Mouse (Mus musculus): ENCODE results near the gene Clcn1. TPM values are rescaled to one million over a fixed set of nuclear protein-coding genes. Genes with fewer than 3 reads are reported as not detected.

The Clcn1 gene
- polyA plus RNA-seq, 1 experiment from 2014 or later = 1.9 TPM

- Histone ChIP-seq H3K9ac (peak overlapping the region; percentile 91; the same call in 1 of the 2 replicates), H3K27me3 (ENCODE audit: control insufficient read depth, insufficient read depth, low read length) (no peaks in the 10 kb centered on the region), H3K4me1 (replicated peaks; ENCODE audit: control insufficient read depth, insufficient read depth, low read length) (peaks cover 16% of the 10 kb centered on the region), H3K36me3 (replicated peaks; ENCODE audit: control insufficient read depth, insufficient read depth) (peaks cover 3% of the 10 kb centered on the region; the same call in 1 of the 2 replicates), H3K27ac (peak overlapping the region; percentile 90), H3K9me3 (ENCODE audit: control insufficient read depth, low read length) (no peaks in the 10 kb centered on the region), H3K4me3 (replicated peaks; ENCODE audit: low read length) (peak overlapping the region; percentile 76), H3K4me2 (replicated peaks) (peak overlapping the region; percentile 89)
- peak; percentile 77 for DNase-seq (ENCODE audit: low spot score)
- WGBS = under 1% methylated on average over 7 of the region's 7 CpGs
- no peak for ATAC-seq (ENCODE audit: low FRiP score)
Observed at GRCm38 (mm10) chr6:42325268-42325609, 38.8 kb downstream of the Clcn1 start.

GRCm38 (mm10) chr6:42326509-42326908 is 40.0 kb downstream of the Clcn1 start:
- H3K4me2 ChIP-seq (replicated peaks) = no peak overlapping the region
- H3K27me3 ChIP-seq (ENCODE audit: control insufficient read depth, insufficient read depth, low read length) = no peaks in the 10 kb centered on the region
- 0 out of 2 replicates have a peak, but pooled peaks cover 1% of the 10 kb centered on the region for H3K36me3 ChIP-seq (replicated peaks; ENCODE audit: control insufficient read depth, insufficient read depth)
- DNase-seq (ENCODE audit: low spot score) (no peak), ATAC-seq (ENCODE audit: low FRiP score) (no peak)
- H3K9me3 ChIP-seq (ENCODE audit: control insufficient read depth, low read length) = no peaks in the 10 kb centered on the region
- WGBS = 94% methylated on average over 3 of the region's 3 CpGs
- H3K27ac ChIP-seq = no peak overlapping the region
- peaks cover 16% of the 10 kb centered on the region for H3K4me1 ChIP-seq (replicated peaks; ENCODE audit: control insufficient read depth, insufficient read depth, low read length)
- H3K4me3 ChIP-seq (replicated peaks; ENCODE audit: low read length) = no peak overlapping the region
- no peak overlapping the region for H3K9ac ChIP-seq

- no peaks in the 10 kb centered on the region for H3K9me3 ChIP-seq (ENCODE audit: control insufficient read depth, low read length)
- H3K27ac ChIP-seq = no peak overlapping the region
- no peaks in the 10 kb centered on the region for H3K36me3 ChIP-seq (replicated peaks; ENCODE audit: control insufficient read depth, insufficient read depth)
- WGBS = 87% methylated on average over 3 of the region's 3 CpGs
- H3K4me3 ChIP-seq (replicated peaks; ENCODE audit: low read length) = no peak overlapping the region
- ATAC-seq (ENCODE audit: low FRiP score) = no peak
- H3K4me2 ChIP-seq (replicated peaks) = no peak overlapping the region
- no peak for DNase-seq (ENCODE audit: low spot score)
- no peaks in the 10 kb centered on the region for H3K27me3 ChIP-seq (ENCODE audit: control insufficient read depth, insufficient read depth, low read length)
- H3K9ac ChIP-seq = no peak overlapping the region
- no peaks in the 10 kb centered on the region for H3K4me1 ChIP-seq (replicated peaks; ENCODE audit: control insufficient read depth, insufficient read depth, low read length)
Observed at GRCm38 (mm10) chr6:42328757-42329156, 42.3 kb downstream of the Clcn1 start.

GRCm38 (mm10) chr6:42330216-42330615 is 43.7 kb downstream of the Clcn1 start:
- Histone ChIP-seq H3K4me2 (replicated peaks) (no peak overlapping the region), H3K4me1 (replicated peaks; ENCODE audit: control insufficient read depth, insufficient read depth, low read length) (no peaks in the 10 kb centered on the region), H3K36me3 (replicated peaks; ENCODE audit: control insufficient read depth, insufficient read depth) (no peaks in the 10 kb centered on the region), H3K27me3 (ENCODE audit: control insufficient read depth, insufficient read depth, low read length) (no peaks in the 10 kb centered on the region), H3K9me3 (ENCODE audit: control insufficient read depth, low read length) (no peaks in the 10 kb centered on the region), H3K4me3 (replicated peaks; ENCODE audit: low read length) (no peak overlapping the region), H3K9ac (no peak overlapping the region), H3K27ac (no peak overlapping the region)
- 80% methylated on average over 3 of the region's 3 CpGs for WGBS
- no peak for ATAC-seq (ENCODE audit: low FRiP score)
- DNase-seq (ENCODE audit: low spot score) = no peak

GRCm38 (mm10) chr6:42330946-42331345 is 44.5 kb downstream of the Clcn1 start:
- no peaks in the 10 kb centered on the region for H3K36me3 ChIP-seq (replicated peaks; ENCODE audit: control insufficient read depth, insufficient read depth)
- WGBS = 94% methylated on average over 3 of the region's 3 CpGs
- no peaks in the 10 kb centered on the region for H3K27me3 ChIP-seq (ENCODE audit: control insufficient read depth, insufficient read depth, low read length)
- no peak overlapping the region for H3K4me2 ChIP-seq (replicated peaks)
- H3K9me3 ChIP-seq (ENCODE audit: control insufficient read depth, low read length) = no peaks in the 10 kb centered on the region
- DNase-seq (ENCODE audit: low spot score) (no peak), ATAC-seq (ENCODE audit: low FRiP score) (no peak)
- H3K27ac ChIP-seq = no peak overlapping the region
- no peak overlapping the region for H3K9ac ChIP-seq
- no peak overlapping the region for H3K4me3 ChIP-seq (replicated peaks; ENCODE audit: low read length)
- no peaks in the 10 kb centered on the region for H3K4me1 ChIP-seq (replicated peaks; ENCODE audit: control insufficient read depth, insufficient read depth, low read length)

- ATAC-seq (ENCODE audit: low FRiP score) = no peak
Observed at GRCm38 (mm10) chr6:42339189-42339588, 52.7 kb downstream of the Clcn1 start.

GRCm38 (mm10) chr6:42339981-42340380 is 53.5 kb downstream of the Clcn1 start:
- ATAC-seq (ENCODE audit: low FRiP score) (no peak), DNase-seq (ENCODE audit: low spot score) (no peak)
- no peaks in the 10 kb centered on the region for H3K9me3 ChIP-seq (ENCODE audit: control insufficient read depth, low read length)
- WGBS = 76% methylated on average over 5 of the region's 5 CpGs
- H3K4me3 ChIP-seq (replicated peaks; ENCODE audit: low read length) = no peak overlapping the region
- H3K4me2 ChIP-seq (replicated peaks) = no peak overlapping the region
- H3K4me1 ChIP-seq (replicated peaks; ENCODE audit: control insufficient read depth, insufficient read depth, low read length) = no peaks in the 10 kb centered on the region
- H3K9ac ChIP-seq = no peak overlapping the region
- no peaks in the 10 kb centered on the region for H3K36me3 ChIP-seq (replicated peaks; ENCODE audit: control insufficient read depth, insufficient read depth)
- no peak overlapping the region for H3K27ac ChIP-seq
- H3K27me3 ChIP-seq (ENCODE audit: control insufficient read depth, insufficient read depth, low read length) = no peaks in the 10 kb centered on the region

More at GRCm38 (mm10) chr6:42339189-42339588, 52.7 kb downstream of the Clcn1 start:
- WGBS = 90% methylated on average over 2 of the region's 2 CpGs
- H3K27ac ChIP-seq = no peak overlapping the region
- no peak overlapping the region for H3K9ac ChIP-seq
- no peak overlapping the region for H3K4me2 ChIP-seq (replicated peaks)
- no peaks in the 10 kb centered on the region for H3K27me3 ChIP-seq (ENCODE audit: control insufficient read depth, insufficient read depth, low read length)
- no peaks in the 10 kb centered on the region for H3K4me1 ChIP-seq (replicated peaks; ENCODE audit: control insufficient read depth, insufficient read depth, low read length)
- no peak overlapping the region for H3K4me3 ChIP-seq (replicated peaks; ENCODE audit: low read length)
- no peak for DNase-seq (ENCODE audit: low spot score)
- H3K9me3 ChIP-seq (ENCODE audit: control insufficient read depth, low read length) = no peaks in the 10 kb centered on the region
- H3K36me3 ChIP-seq (replicated peaks; ENCODE audit: control insufficient read depth, insufficient read depth) = no peaks in the 10 kb centered on the region

GRCm38 (mm10) chr6:42342171-42342570 is 55.7 kb downstream of the Clcn1 start:
- H3K36me3 ChIP-seq (replicated peaks; ENCODE audit: control insufficient read depth, insufficient read depth) = no peaks in the 10 kb centered on the region
- DNase-seq (ENCODE audit: low spot score) = no peak
- H3K4me2 ChIP-seq (replicated peaks) = no peak overlapping the region
- H3K4me3 ChIP-seq (replicated peaks; ENCODE audit: low read length) = no peak overlapping the region
- no peaks in the 10 kb centered on the region for H3K9me3 ChIP-seq (ENCODE audit: control insufficient read depth, low read length)
- H3K27me3 ChIP-seq (ENCODE audit: control insufficient read depth, insufficient read depth, low read length) = no peaks in the 10 kb centered on the region
- no peak overlapping the region for H3K27ac ChIP-seq
- no peak overlapping the region for H3K9ac ChIP-seq
- WGBS = 64% methylated on average over 1 of the region's 1 CpGs
- ATAC-seq (ENCODE audit: low FRiP score) = no peak
- no peaks in the 10 kb centered on the region for H3K4me1 ChIP-seq (replicated peaks; ENCODE audit: control insufficient read depth, insufficient read depth, low read length)

GRCm38 (mm10) chr6:42343361-42344120 is 57.1 kb downstream of the Clcn1 start:
- H3K4me1 ChIP-seq (replicated peaks; ENCODE audit: control insufficient read depth, insufficient read depth, low read length) = peaks cover 2% of the 10 kb centered on the region; the same call in 1 of the 2 replicates
- DNase-seq (ENCODE audit: low spot score) (no peak), ATAC-seq (ENCODE audit: low FRiP score) (no peak)
- no peaks in the 10 kb centered on the region for H3K27me3 ChIP-seq (ENCODE audit: control insufficient read depth, insufficient read depth, low read length)
- no peak overlapping the region for H3K27ac ChIP-seq
- H3K9ac ChIP-seq = no peak overlapping the region
- H3K4me2 ChIP-seq (replicated peaks) = no peak overlapping the region
- no peaks in the 10 kb centered on the region for H3K36me3 ChIP-seq (replicated peaks; ENCODE audit: control insufficient read depth, insufficient read depth)
- H3K4me3 ChIP-seq (replicated peaks; ENCODE audit: low read length) = no peak overlapping the region
- H3K9me3 ChIP-seq (ENCODE audit: control insufficient read depth, low read length) = no peaks in the 10 kb centered on the region
- WGBS = 84% methylated on average over 9 of the region's 9 CpGs
